In genomic region chr14:101229068-101229467, GRCm38 (mm10) we compare ENCODE assay signal across 20 mouse cellular contexts. TPM values are rescaled to one million over a fixed set of nuclear protein-coding genes. Genes with fewer than 3 reads are reported as not detected.
DNase-seq lines count a peak whose midpoint lies in the region; ATAC-seq lines count a peak whose summit lies in the region.
"Had no signal": no experiment of that assay in that cellular context is flagged by ENCODE, and none has a peak within 500 bp of the region (broad histone marks: within the 10 kb centered on the region; RNA-seq: fewer than 3 reads in every experiment).

No protein-coding gene starts in this region.

- H3K9ac ChIP-seq in hindbrain, embryonic 15.5 days, result no peak overlapping the region
- H3K9ac ChIP-seq in hindbrain, embryonic 11.5 days (ENCODE audit: low read depth, low read length), result no peak overlapping the region
- no peak overlapping the region for H3K9ac ChIP-seq in neural tube, embryonic 14.5 days (replicated peaks; ENCODE audit: low read depth, low read length)
- no peak overlapping the region for H3K9ac ChIP-seq in neural tube, embryonic 15.5 days (replicated peaks)
- H3K9ac ChIP-seq: heart, embryonic 12.5 days; lung, embryonic 15.5 days had no signal

- no peaks in the 10 kb centered on the region for H3K4me1 ChIP-seq in hindbrain, embryonic 15.5 days (replicated peaks)
- H3K4me1 ChIP-seq in hindbrain, embryonic 11.5 days (replicated peaks; ENCODE audit: control insufficient read depth, insufficient read depth, low read length), result no peaks in the 10 kb centered on the region
- no peaks in the 10 kb centered on the region for H3K4me1 ChIP-seq in neural tube, embryonic 14.5 days (ENCODE audit: control insufficient read depth, insufficient read depth, low read length)
- H3K4me1 ChIP-seq in neural tube, embryonic 15.5 days, result no peaks in the 10 kb centered on the region
- H3K4me1 ChIP-seq: heart, embryonic 12.5 days; lung, embryonic 15.5 days had no signal

- H3K27ac ChIP-seq in hindbrain, embryonic 15.5 days (replicated peaks), result no peak overlapping the region
- no peak overlapping the region for H3K27ac ChIP-seq in hindbrain, embryonic 11.5 days (ENCODE audit: low read depth, low read length)
- H3K27ac ChIP-seq in neural tube, embryonic 14.5 days (ENCODE audit: low read depth, low read length), result no peak overlapping the region
- no peak overlapping the region for H3K27ac ChIP-seq in neural tube, embryonic 15.5 days (replicated peaks)
- H3K27ac ChIP-seq: lung, embryonic 15.5 days had no signal

- no peaks in the 10 kb centered on the region for H3K36me3 ChIP-seq in hindbrain, embryonic 15.5 days
- no peaks in the 10 kb centered on the region for H3K36me3 ChIP-seq in hindbrain, embryonic 11.5 days (ENCODE audit: control insufficient read depth, insufficient read depth, low read length)
- H3K36me3 ChIP-seq in neural tube, embryonic 14.5 days (ENCODE audit: control insufficient read depth, insufficient read depth, low read length), result no peaks in the 10 kb centered on the region
- no peaks in the 10 kb centered on the region for H3K36me3 ChIP-seq in neural tube, embryonic 15.5 days
- H3K36me3 ChIP-seq: heart, embryonic 12.5 days; lung, embryonic 15.5 days had no signal

- no peak overlapping the region for H3K4me2 ChIP-seq in hindbrain, embryonic 15.5 days
- no peak overlapping the region for H3K4me2 ChIP-seq in hindbrain, embryonic 11.5 days (replicated peaks; ENCODE audit: low read depth, low read length)
- H3K4me2 ChIP-seq in neural tube, embryonic 14.5 days (ENCODE audit: low read depth, low read length), result no peak overlapping the region
- H3K4me2 ChIP-seq in neural tube, embryonic 15.5 days, result no peak overlapping the region
- H3K4me2 ChIP-seq: heart, embryonic 12.5 days; lung, embryonic 15.5 days had no signal

- 20% methylated on average over 4 of the region's 4 CpGs for WGBS in hindbrain, embryonic 15.5 days
- WGBS in hindbrain, embryonic 11.5 days, result 61% methylated on average over 4 of the region's 4 CpGs
- 27% methylated on average over 4 of the region's 4 CpGs for WGBS in neural tube, embryonic 14.5 days
- 24% methylated on average over 4 of the region's 4 CpGs for WGBS in neural tube, embryonic 15.5 days

- peak; percentile 34; the same call in 1 of the 2 replicates for ATAC-seq in hindbrain, embryonic 15.5 days (ENCODE audit: low FRiP score, low read depth)
- ATAC-seq in hindbrain, embryonic 11.5 days (ENCODE audit: low FRiP score), result no peak
- ATAC-seq in neural tube, embryonic 14.5 days (ENCODE audit: low read depth), result peak; percentile 68
- no peak for ATAC-seq in neural tube, embryonic 15.5 days (ENCODE audit: low FRiP score)

- H3K27me3 ChIP-seq in hindbrain, embryonic 15.5 days, result no peaks in the 10 kb centered on the region
- H3K27me3 ChIP-seq in hindbrain, embryonic 11.5 days (ENCODE audit: control insufficient read depth, insufficient read depth, low read length), result no peaks in the 10 kb centered on the region
- H3K27me3 ChIP-seq in neural tube, embryonic 14.5 days (ENCODE audit: control insufficient read depth, insufficient read depth, low read length), result no peaks in the 10 kb centered on the region
- no peaks in the 10 kb centered on the region for H3K27me3 ChIP-seq in neural tube, embryonic 15.5 days (replicated peaks)
- H3K27me3 ChIP-seq: CH12.LX; heart, embryonic 12.5 days; lung, embryonic 15.5 days had no signal

- no peak overlapping the region for H3K4me3 ChIP-seq in hindbrain, embryonic 15.5 days
- H3K4me3 ChIP-seq in hindbrain, embryonic 11.5 days (ENCODE audit: low read depth, low read length), result no peak overlapping the region
- H3K4me3 ChIP-seq in neural tube, embryonic 14.5 days (ENCODE audit: low read depth, low read length), result no peak overlapping the region
- no peak overlapping the region for H3K4me3 ChIP-seq in neural tube, embryonic 15.5 days (replicated peaks)
- H3K4me3 ChIP-seq: heart, embryonic 12.5 days; lung, embryonic 15.5 days had no signal

- peak; percentile 4 to 7 for DNase-seq in cerebellum, postnatal 14 days
- DNase-seq in cerebellum, adult 8-10 months, result no peak
- no peak for DNase-seq in hindbrain, embryonic 11.5 days (ENCODE audit: low spot score)
- peak; percentile 35 for DNase-seq in left cerebral cortex, postnatal 4 days
- no peak for DNase-seq in thymus, postnatal 14 days
- DNase-seq: adrenal gland, postnatal 10 days; gastrocnemius, postnatal 25 days; heart, postnatal 36 days; kidney, adult 18-20 months; kidney, postnatal 25 days; thymus, adult 18-20 months had no signal

- no peaks in the 10 kb centered on the region for H3K9me3 ChIP-seq in hindbrain, embryonic 15.5 days
- H3K9me3 ChIP-seq in hindbrain, embryonic 11.5 days (ENCODE audit: control insufficient read depth, low read length), result no peaks in the 10 kb centered on the region
- no peaks in the 10 kb centered on the region for H3K9me3 ChIP-seq in neural tube, embryonic 14.5 days (ENCODE audit: control insufficient read depth, low read length)
- no peaks in the 10 kb centered on the region for H3K9me3 ChIP-seq in neural tube, embryonic 15.5 days (replicated peaks)
- H3K9me3 ChIP-seq: heart, embryonic 12.5 days; lung, embryonic 15.5 days had no signal

- intact Hi-C loops in left cerebral cortex, postnatal 4 days (cut with DNase I), result no loop called here

RNA-seq across cellular contexts. Expression of gene Prr30, which starts 28.9 kb away (rescaled TPM):
- polyA plus RNA-seq in hindbrain, embryonic 15.5 days (2015; fragmentation: Nextera tagmentation; extraction: Ambion mirVana), result not detected in 2 replicates
- polyA plus RNA-seq in hindbrain, embryonic 11.5 days (2014; fragmentation: Nextera tagmentation; extraction: Ambion mirVana), result not detected in 2 replicates
- polyA plus RNA-seq in neural tube, embryonic 14.5 days (2014; fragmentation: Nextera tagmentation; extraction: Ambion mirVana), result not detected in 2 replicates
- not detected in 2 replicates for polyA plus RNA-seq in neural tube, embryonic 15.5 days (2015; fragmentation: Nextera tagmentation; extraction: Ambion mirVana)
- not detected for total RNA-seq in left cerebral cortex, postnatal 4 days (2021)
- total RNA-seq: adrenal gland, postnatal 10 days; CH12.LX; gastrocnemius, postnatal 25 days; heart, postnatal 36 days; liver, adult 2 months; megakaryocyte progenitor cell, adult 5-6 weeks had no signal
- polyA plus RNA-seq: embryonic facial prominence, embryonic 11.5 days; heart, embryonic 12.5 days; liver, adult 2 months; lung, embryonic 15.5 days had no signal

Comparison
In these comparisons a context has a peak if more than half of its experiments do, and no peak if none do; other contexts are left out.
1. DNase-seq: peak in cerebellum, postnatal 14 days (2 of 2) and left cerebral cortex, postnatal 4 days (single experiment); none in cerebellum, adult 8-10 months (single experiment), hindbrain, embryonic 11.5 days (single experiment) and thymus, postnatal 14 days (single experiment).
2. ATAC-seq: peak in hindbrain, embryonic 15.5 days (single experiment) and neural tube, embryonic 14.5 days (single experiment); none in hindbrain, embryonic 11.5 days (single experiment) and neural tube, embryonic 15.5 days (single experiment).